Mouse (Mus musculus) forebrain, postnatal 0 days (tissue): ENCODE measurements around the gene Mccc1. TPM values are rescaled to one million over a fixed set of nuclear protein-coding genes. Genes with fewer than 3 reads are reported as not detected.
A peak's percentile ranks its signal among the peaks of the same experiment; 100 is the strongest.

ENCODE experiments used
- ATAC-seq: fragments of 200-750 bp; cut with Nextera tagmentation; 2 replicates; pipeline ENCODE4 v1.8.0; 2017; ENCODE audit warnings: mild to moderate bottlenecking, moderate library complexity
- DNase-seq: peaks from one replicate; pipeline ENCODE4 v3.0.0-alpha.2; 2015
- H3K27ac ChIP-seq: fragments of 300-500 bp; sonication (generic); 2 replicates; pipeline ENCODE4 v1.5.1; 2014; ENCODE audit warnings: low read depth, mild to moderate bottlenecking, antibody characterized with exemption, low read length, moderate library complexity, mixed read lengths
- H3K27me3 ChIP-seq: fragments of 300-500 bp; sonication (generic); 2 replicates; pipeline ENCODE4 v1.6.1; 2014; ENCODE audit warnings: mild to moderate bottlenecking, low read length, mixed read lengths; ENCODE audit not compliant: insufficient read depth
- H3K36me3 ChIP-seq: fragments of 300-500 bp; sonication (generic); 2 replicates; pipeline ENCODE4 v1.6.1; 2014; ENCODE audit warnings: mild to moderate bottlenecking, moderate library complexity; ENCODE audit not compliant: insufficient read depth
- H3K4me1 ChIP-seq: fragments of 300-500 bp; sonication (generic); 2 replicates; pipeline ENCODE4 v1.6.1; 2014; ENCODE audit warnings: antibody characterized with exemption; ENCODE audit not compliant: insufficient read depth
- H3K4me2 ChIP-seq: fragments of 300-500 bp; sonication (generic); 2 replicates; pipeline ENCODE4 v1.6.1; 2014; ENCODE audit warnings: low read depth, mild to moderate bottlenecking, moderate library complexity
- H3K4me3 ChIP-seq: fragments of 300-500 bp; sonication (generic); 2 replicates; pipeline ENCODE4 v1.5.1; 2014; ENCODE audit warnings: low read depth, low read length, mixed read lengths
- H3K9ac ChIP-seq: fragments of 300-500 bp; sonication (generic); 2 replicates; pipeline ENCODE4 v1.6.1; 2014; ENCODE audit warnings: mild to moderate bottlenecking
- H3K9me3 ChIP-seq: fragments of 300-500 bp; sonication (generic); 2 replicates; pipeline ENCODE4 v1.6.1; 2016; ENCODE audit warnings: low read length
- CTCF ChIP-seq: sonication (generic); IDR thresholded peaks from 2 replicates; pipeline ENCODE4 v1.5.1; 2016; ENCODE audit warnings: antibody characterized with exemption, control low read depth, low read depth
- WGBS: fragments of 180-500 bp; shearing (Covaris S2); extraction: QIAGEN DNeasy Blood & Tissue Kit; methylation state at CpG from one replicate; pipeline ENCODE4 v1.1.7; 2014; 5-methylcytosine and 5-hydroxymethylcytosine counted together
- polyA plus RNA-seq: library from polyadenylated mRNA; unstranded; fragments of >200 nt; fragmentation: Nextera tagmentation; extraction: Ambion mirVana; gene quantifications from 2 replicates; pipeline ENCODE4 v1.2.1, GENCODE M21; 2015
- total RNA-seq: library from RNA; depleted of rRNA; stranded (reverse); fragments of >200 nt; gene quantifications from 2 replicates; pipeline ENCODE4 v1.2.3, GENCODE M21; 2014

The Mccc1 gene
- total and polyA plus RNA-seq, 2 experiments from 2014 or later: 5.9 to 13.7 TPM

DNA sequence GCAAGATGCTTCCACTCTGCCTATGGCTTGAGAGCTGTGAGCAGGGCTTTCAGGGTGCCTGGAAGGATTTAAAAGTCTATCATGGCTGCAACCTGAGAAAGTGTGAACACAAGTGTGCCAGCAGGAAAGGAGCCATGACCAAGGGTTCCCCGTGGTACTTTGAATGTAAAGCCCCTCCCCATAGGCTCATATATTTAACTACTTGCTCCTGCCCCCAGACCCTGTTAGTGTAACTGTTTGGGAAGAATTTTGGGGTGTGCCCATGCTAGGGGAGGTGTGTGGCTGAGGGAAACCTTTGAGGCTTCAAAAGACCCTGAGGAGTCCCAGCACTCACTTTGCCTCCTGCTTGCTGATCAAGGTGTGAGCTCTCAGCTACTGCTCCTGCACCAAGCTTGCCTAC lies 47.3 kb downstream of the Mccc1 start:
- TF ChIP-seq CTCF: no peak
- no peak for ATAC-seq
- no peak overlapping the region for H3K4me2 ChIP-seq
- H3K4me1 ChIP-seq: no peaks in the 10 kb centered on the region
- WGBS: 76% methylated on average over 1 of the region's 1 CpGs
- H3K9me3 ChIP-seq: no peaks in the 10 kb centered on the region
- H3K27me3 ChIP-seq: no peaks in the 10 kb centered on the region
- DNase-seq: no peak
- no peak overlapping the region for H3K4me3 ChIP-seq
- no peak overlapping the region for H3K27ac ChIP-seq
- H3K36me3 ChIP-seq: no peaks in the 10 kb centered on the region; the same call in 1 of the 2 replicates
- no peak overlapping the region for H3K9ac ChIP-seq

- Histone ChIP-seq H3K36me3 (no peaks in the 10 kb centered on the region), H3K9ac (no peak overlapping the region), H3K4me3 (no peak overlapping the region), H3K4me2 (no peak overlapping the region), H3K4me1 (no peaks in the 10 kb centered on the region), H3K9me3 (no peaks in the 10 kb centered on the region), H3K27me3 (no peaks in the 10 kb centered on the region), H3K27ac (no peak overlapping the region)
- ATAC-seq (no peak), DNase-seq (no peak)
- no peak for TF ChIP-seq CTCF
- 93% methylated on average over 7 of the region's 7 CpGs for WGBS
Observed at GRCm38 (mm10) chr3:35948197-35948596, 52.3 kb downstream of the Mccc1 start.

DNA sequence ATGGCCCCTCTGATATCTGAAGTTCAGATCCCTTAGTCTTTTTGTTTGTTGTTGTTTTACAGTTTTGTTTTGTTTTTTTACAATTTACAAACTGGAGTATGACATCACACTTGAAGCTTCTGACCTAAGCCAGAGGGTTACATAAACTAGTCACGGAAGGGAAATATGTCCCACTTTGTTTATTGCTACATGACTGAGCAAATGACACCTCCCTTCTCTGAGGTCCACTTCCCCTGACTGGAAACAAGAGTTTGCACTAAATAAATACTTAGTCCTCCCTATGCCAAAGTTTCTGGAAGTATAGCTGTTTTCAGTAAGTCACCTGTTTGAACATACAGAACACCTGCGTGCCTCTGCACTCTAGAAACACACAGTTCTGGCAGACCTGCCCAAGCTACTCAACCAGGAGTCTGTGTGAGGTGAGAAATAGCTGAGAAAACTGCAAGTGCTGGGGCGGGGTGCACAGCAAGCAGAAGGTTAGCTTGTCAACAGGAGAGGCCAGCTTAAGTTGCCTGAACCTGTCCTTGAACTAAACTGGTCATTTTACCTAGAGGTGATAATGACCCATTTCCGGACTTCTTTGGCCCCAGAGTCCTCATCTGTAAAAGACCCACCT lies 59.9 kb downstream of the Mccc1 start:
- H3K9me3 ChIP-seq: no peaks in the 10 kb centered on the region
- ATAC-seq: no peak
- H3K4me2 ChIP-seq: no peak overlapping the region
- H3K27ac ChIP-seq: no peak overlapping the region
- H3K4me3 ChIP-seq: no peak overlapping the region
- no peaks in the 10 kb centered on the region for H3K27me3 ChIP-seq
- H3K4me1 ChIP-seq: no peaks in the 10 kb centered on the region
- no peak for TF ChIP-seq CTCF
- H3K36me3 ChIP-seq: no peaks in the 10 kb centered on the region; the same call in 1 of the 2 replicates
- H3K9ac ChIP-seq: no peak overlapping the region
- WGBS: 92% methylated on average over 4 of the region's 4 CpGs
- no peak for DNase-seq

GRCm38 (mm10) chr3:35940047-35940446 lies 60.4 kb downstream of the Mccc1 start:
- Histone ChIP-seq H3K27ac (no peak overlapping the region), H3K9me3 (no peaks in the 10 kb centered on the region), H3K36me3 (no peaks in the 10 kb centered on the region; the same call in 1 of the 2 replicates), H3K27me3 (no peaks in the 10 kb centered on the region), H3K4me1 (no peaks in the 10 kb centered on the region), H3K4me3 (no peak overlapping the region), H3K9ac (no peak overlapping the region), H3K4me2 (no peak overlapping the region)
- ATAC-seq (no peak), DNase-seq (no peak)
- TF ChIP-seq CTCF: no peak
- WGBS: 31% methylated on average over 2 of the region's 2 CpGs

- H3K4me2 ChIP-seq: no peak within 1 kb of the TSS
- 96% methylated on average over 6 of the region's 6 CpGs for WGBS
Observed at GRCm38 (mm10) chr3:35937345-35937744, 63.1 kb downstream of the Mccc1 start, which contains the start of gene Dcun1d1. Dcun1d1 (minus strand) TSS chr3:35937445.

DNA sequence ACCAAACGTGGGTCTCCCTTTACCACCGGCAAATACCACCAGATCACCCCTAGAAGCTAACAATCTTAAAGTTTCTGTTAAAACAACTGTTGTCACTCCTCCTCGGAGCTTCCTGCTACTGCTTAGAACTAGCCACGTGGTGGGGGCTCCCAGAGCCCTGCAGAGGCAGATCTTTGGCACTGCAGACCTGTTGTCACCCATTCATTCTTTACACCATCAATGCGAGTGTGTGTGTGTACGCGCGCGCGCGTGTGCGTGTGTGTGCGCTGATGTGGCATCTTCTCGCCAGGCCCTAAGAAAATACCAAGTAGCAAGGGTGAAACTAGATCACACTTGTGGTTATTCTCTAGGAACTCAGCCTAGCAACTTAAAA lies 67.1 kb downstream of the Mccc1 start:
- ATAC-seq (peak; percentile 74), DNase-seq (no peak)
- peak overlapping the region; percentile 85 for H3K27ac ChIP-seq
- H3K4me1 ChIP-seq: peaks cover 6% of the 10 kb centered on the region
- H3K9me3 ChIP-seq: no peaks in the 10 kb centered on the region
- H3K4me2 ChIP-seq: peak overlapping the region; percentile 88
- under 1% methylated on average over 14 of the region's 14 CpGs for WGBS
- no peak for TF ChIP-seq CTCF
- H3K4me3 ChIP-seq: peak overlapping the region; percentile 93
- no peaks in the 10 kb centered on the region; the same call in 1 of the 2 replicates for H3K36me3 ChIP-seq
- H3K9ac ChIP-seq: peak overlapping the region; percentile 89
- H3K27me3 ChIP-seq: no peaks in the 10 kb centered on the region

More at GRCm38 (mm10) chr3:35937345-35937744, 63.1 kb downstream of the Mccc1 start, which contains the start of gene Dcun1d1:
- ATAC-seq (no peak), DNase-seq (no peak)
- no peaks in the 10 kb centered on the region for H3K4me1 ChIP-seq
- no peak within 1 kb of the TSS for H3K9ac ChIP-seq
- no peak within 1 kb of the TSS for H3K27ac ChIP-seq
- no peaks in the 10 kb centered on the region for H3K27me3 ChIP-seq
- TF ChIP-seq CTCF: no peak
- H3K9me3 ChIP-seq: no peaks in the 10 kb centered on the region
- H3K4me3 ChIP-seq: no peak within 1 kb of the TSS
- H3K36me3 ChIP-seq: no peaks in the 10 kb centered on the region; the same call in 1 of the 2 replicates

- Histone ChIP-seq H3K36me3 (no peaks in the 10 kb centered on the region; the same call in 1 of the 2 replicates), H3K9ac (peak overlapping the region; percentile 89), H3K4me1 (peaks cover 6% of the 10 kb centered on the region), H3K4me2 (peak overlapping the region; percentile 88), H3K27me3 (no peaks in the 10 kb centered on the region), H3K27ac (peak overlapping the region; percentile 85), H3K9me3 (no peaks in the 10 kb centered on the region), H3K4me3 (peak overlapping the region; percentile 93)
- under 1% methylated on average over 68 of the region's 73 CpGs for WGBS
- ATAC-seq (peak; percentile 93), DNase-seq (peak; percentile 81)
- no peak for TF ChIP-seq CTCF
Observed at GRCm38 (mm10) chr3:35932735-35933404, 67.6 kb downstream of the Mccc1 start.
